Mouse (Mus musculus) embryonic facial prominence, embryonic 15.5 days (tissue): ENCODE results near the gene Mad1l1. TPM values are rescaled to one million over a fixed set of nuclear protein-coding genes. Genes with fewer than 3 reads are reported as not detected.
"Not testable (repeated sequence)": the region's sequence is repeated elsewhere in the genome, so short reads cannot be mapped to it uniquely, and the experiment has no call there.

ENCODE experiments used
- ATAC-seq: fragments of 200-750 bp; cut with Nextera tagmentation; 2 replicates; pipeline ENCODE4 v1.8.0; 2017; ENCODE audit warnings: low read depth, moderate TSS enrichment; ENCODE audit not compliant: insufficient number of reproducible peaks, low FRiP score, low TSS enrichment
- H3K27ac ChIP-seq: fragments of 300-500 bp; sonication (generic); replicated peaks from 2 replicates; pipeline ENCODE4 v1.5.1; 2015; ENCODE audit warnings: mild to moderate bottlenecking, inconsistent platforms
- H3K27me3 ChIP-seq: fragments of 300-500 bp; sonication (generic); 2 replicates; pipeline ENCODE4 v1.6.1; 2015; ENCODE audit warnings: inconsistent platforms
- H3K36me3 ChIP-seq: fragments of 300-500 bp; sonication (generic); 2 replicates; pipeline ENCODE4 v1.6.1; 2015; ENCODE audit warnings: mild to moderate bottlenecking, inconsistent platforms
- H3K4me1 ChIP-seq: fragments of 300-500 bp; sonication (generic); 2 replicates; pipeline ENCODE4 v1.6.1; 2015; ENCODE audit warnings: inconsistent platforms
- H3K4me2 ChIP-seq: fragments of 300-500 bp; sonication (generic); replicated peaks from 2 replicates; pipeline ENCODE4 v1.6.1; 2015; ENCODE audit warnings: mild to moderate bottlenecking, inconsistent platforms
- H3K4me3 ChIP-seq: fragments of 300-500 bp; sonication (generic); replicated peaks from 2 replicates; pipeline ENCODE4 v1.5.1; 2015; ENCODE audit warnings: mild to moderate bottlenecking, inconsistent platforms
- H3K9ac ChIP-seq: fragments of 300-500 bp; sonication (generic); 2 replicates; pipeline ENCODE4 v1.6.1; 2015; ENCODE audit warnings: inconsistent platforms
- H3K9me3 ChIP-seq: fragments of 300-500 bp; sonication (generic); replicated peaks from 2 replicates; pipeline ENCODE4 v1.6.1; 2016; ENCODE audit warnings: inconsistent platforms
- WGBS: fragments of 180-500 bp; shearing (Covaris S2); methylation state at CpG from one replicate; pipeline ENCODE4 v1.1.7; 2015; 5-methylcytosine and 5-hydroxymethylcytosine counted together
- polyA plus RNA-seq: library from polyadenylated mRNA; unstranded; fragments of >200 nt; fragmentation: Nextera tagmentation; extraction: Ambion mirVana; gene quantifications from 2 replicates; pipeline ENCODE4 v1.2.1, GENCODE M21; 2015

Gene Mad1l1
- 48.2 and 49.7 TPM in 2 replicates for polyA plus RNA-seq

- Histone ChIP-seq H3K9me3 (no peaks in the 10 kb centered on the region), H3K4me1 (peaks cover 23% of the 10 kb centered on the region), H3K9ac (peak within 1 kb of the TSS; percentile 100), H3K4me2 (peak within 1 kb of the TSS; percentile 71), H3K27ac (peak within 1 kb of the TSS; percentile 91), H3K27me3 (no peaks in the 10 kb centered on the region), H3K4me3 (peak within 1 kb of the TSS; percentile 94), H3K36me3 (peaks cover 4% of the 10 kb centered on the region; the same call in 1 of the 2 replicates)
- peak; percentile 86 for ATAC-seq
- WGBS = under 1% methylated on average over 53 of the region's 60 CpGs
Measured at GRCm38 (mm10) chr5:140321042-140321755, at the start of gene Mad1l1, which contains the start of gene Nudt1. TSS of gene Mad1l1 (minus strand) at chr5:140321552. TSS of gene Nudt1 (plus strand) at chr5:140321656.

- Histone ChIP-seq H3K4me2 (no peak overlapping the region), H3K36me3 (no peaks in the 10 kb centered on the region), H3K27ac (peak overlapping the region; percentile 69; the same call in 1 of the 2 replicates), H3K9ac (no peak overlapping the region), H3K27me3 (no peaks in the 10 kb centered on the region), H3K4me1 (0 out of 2 replicates have a peak, but pooled peaks cover 7% of the 10 kb centered on the region), H3K9me3 (no peaks in the 10 kb centered on the region), H3K4me3 (no peak overlapping the region)
- no peak for ATAC-seq
- 56% methylated on average over 6 of the region's 6 CpGs for WGBS
Measured at GRCm38 (mm10) chr5:140370446-140371254, 49.3 kb upstream of the Mad1l1 start.

DNA sequence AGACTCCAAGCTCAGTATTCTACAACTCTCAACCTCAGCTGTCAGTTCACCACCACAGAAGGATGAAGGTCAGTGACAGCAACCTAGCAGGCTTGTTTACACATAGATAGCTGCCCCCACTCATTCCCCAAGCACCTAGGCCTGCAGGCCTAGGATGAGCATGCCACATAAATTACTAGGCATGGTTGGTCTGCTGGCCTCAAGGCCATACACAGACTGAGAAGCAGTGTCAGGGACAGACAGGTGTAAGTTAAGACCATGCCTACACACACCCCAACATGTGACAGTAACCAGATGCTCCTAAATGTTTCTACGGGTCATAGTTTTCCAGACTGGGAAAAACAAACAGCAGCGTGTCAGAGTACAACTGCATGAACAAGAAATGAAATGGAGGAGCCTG lies 48.1 kb upstream of the Mad1l1 start:
- no peaks in the 10 kb centered on the region for H3K9me3 ChIP-seq
- 77% methylated on average over 2 of the region's 2 CpGs for WGBS
- H3K9ac ChIP-seq = no peak overlapping the region
- H3K4me2 ChIP-seq = no peak overlapping the region
- H3K4me3 ChIP-seq = no peak overlapping the region
- no peaks in the 10 kb centered on the region for H3K27me3 ChIP-seq
- no peak overlapping the region for H3K27ac ChIP-seq
- H3K36me3 ChIP-seq = no peaks in the 10 kb centered on the region
- 0 out of 2 replicates have a peak, but pooled peaks cover 7% of the 10 kb centered on the region for H3K4me1 ChIP-seq
- no peak for ATAC-seq

DNA sequence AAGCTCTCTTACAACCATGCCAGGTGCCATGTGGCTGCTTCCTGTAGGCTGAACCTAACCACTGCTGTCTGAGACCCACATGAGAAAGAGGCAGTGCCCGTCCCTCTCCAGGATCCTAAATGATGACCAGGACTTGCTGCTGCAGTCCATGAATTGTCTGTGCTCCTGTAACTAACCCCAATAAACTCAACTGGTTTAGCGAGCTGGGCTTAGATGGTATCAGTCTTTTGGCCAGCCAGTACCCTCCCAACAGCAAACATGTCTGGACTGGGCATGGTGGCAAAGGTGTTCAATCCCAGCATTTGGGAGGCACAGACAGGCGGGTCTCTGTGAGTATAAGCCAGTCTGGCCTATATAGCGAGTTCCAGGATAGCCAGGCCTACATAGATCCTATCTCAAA lies 47.6 kb upstream of the Mad1l1 start:
- Histone ChIP-seq H3K27me3 (no peaks in the 10 kb centered on the region), H3K27ac (no peak overlapping the region), H3K9me3 (no peaks in the 10 kb centered on the region), H3K9ac (no peak overlapping the region), H3K4me1 (0 out of 2 replicates have a peak, but pooled peaks cover 7% of the 10 kb centered on the region), H3K4me2 (no peak overlapping the region), H3K36me3 (no peaks in the 10 kb centered on the region), H3K4me3 (no peak overlapping the region)
- 90% methylated on average over 4 of the region's 4 CpGs for whole genome bisulfite sequencing
- ATAC-seq = no peak

GRCm38 (mm10) chr5:140368126-140368525 lies 46.8 kb upstream of the Mad1l1 start:
- H3K4me3 ChIP-seq, ATAC-seq, H3K4me2 ChIP-seq, H3K9me3 ChIP-seq, H3K27me3 ChIP-seq, H3K4me1 ChIP-seq, H3K36me3 ChIP-seq, H3K9ac ChIP-seq, H3K27ac ChIP-seq: not testable (repeated sequence)
- 85% methylated on average over 2 of the region's 2 CpGs for WGBS

DNA sequence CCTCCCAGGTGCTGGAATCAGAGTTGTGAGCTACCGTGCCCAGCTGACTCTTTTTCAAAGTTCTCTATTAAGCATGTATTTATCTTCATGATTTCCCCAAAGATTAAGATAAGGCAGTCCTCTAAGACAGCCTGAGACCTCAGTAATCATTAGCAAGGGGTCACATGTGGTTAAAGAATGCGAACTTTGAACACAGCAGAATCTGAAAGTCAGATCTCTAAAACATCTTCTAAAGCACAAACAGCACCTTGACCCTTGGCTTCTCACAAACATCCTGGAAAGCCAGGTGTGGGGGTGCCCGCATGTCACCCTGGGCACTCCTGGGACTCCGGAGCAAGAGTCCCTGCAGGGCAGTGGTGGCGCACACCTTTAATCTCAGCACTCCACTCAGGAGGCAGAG lies 43.1 kb upstream of the Mad1l1 start:
- no peak overlapping the region for H3K9ac ChIP-seq
- no peaks in the 10 kb centered on the region for H3K4me1 ChIP-seq
- no peak overlapping the region for H3K27ac ChIP-seq
- H3K27me3 ChIP-seq = no peaks in the 10 kb centered on the region
- WGBS = 94% methylated on average over 5 of the region's 5 CpGs
- H3K4me2 ChIP-seq = no peak overlapping the region
- no peaks in the 10 kb centered on the region for H3K36me3 ChIP-seq
- H3K4me3 ChIP-seq = no peak overlapping the region
- ATAC-seq = no peak
- no peaks in the 10 kb centered on the region for H3K9me3 ChIP-seq

DNA sequence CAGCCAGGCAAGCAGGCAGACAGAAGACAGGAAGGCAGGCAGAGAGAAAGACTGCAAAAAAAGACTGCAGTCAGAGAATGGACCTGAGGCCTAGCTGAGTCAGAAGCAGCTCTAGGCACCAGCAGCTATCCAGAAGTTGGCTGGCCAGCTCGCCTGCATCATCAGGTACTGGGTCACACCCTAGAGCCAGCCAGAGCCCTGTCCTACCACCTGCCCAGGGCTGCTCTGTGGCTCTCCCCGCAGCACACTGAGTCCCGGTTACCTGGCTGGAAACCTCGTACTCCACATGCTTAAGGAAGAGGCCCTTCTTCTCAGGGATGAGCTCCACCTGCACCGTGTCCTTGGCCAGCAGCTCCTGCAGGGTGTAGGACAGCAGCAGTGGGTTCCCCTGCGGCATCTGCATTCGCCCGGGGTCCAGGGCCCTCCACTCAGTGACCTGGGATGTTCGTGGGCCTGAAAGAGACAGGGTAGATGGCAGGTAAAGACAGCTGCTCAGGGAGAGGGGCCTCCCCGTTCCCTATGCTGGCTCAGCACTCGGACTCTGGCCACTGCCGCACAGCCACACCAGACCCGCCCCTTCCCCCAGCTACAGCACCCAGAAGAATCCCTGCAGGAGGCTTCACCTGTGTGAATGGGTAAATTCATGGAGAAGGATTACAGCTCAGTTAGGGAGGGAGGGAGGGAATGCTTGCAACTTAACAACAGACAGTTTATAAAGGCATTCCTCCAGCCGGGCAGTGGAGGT lies 38.8 kb upstream of the Mad1l1 start:
- Histone ChIP-seq H3K4me3 (no peak overlapping the region), H3K4me2 (no peak overlapping the region), H3K4me1 (no peaks in the 10 kb centered on the region), H3K9me3 (no peaks in the 10 kb centered on the region), H3K27me3 (no peaks in the 10 kb centered on the region), H3K27ac (no peak overlapping the region), H3K36me3 (peaks cover 31% of the 10 kb centered on the region), H3K9ac (no peak overlapping the region)
- ATAC-seq = 0 out of 2 replicates have a peak, but pooled peaks have one; percentile 34
- 74% methylated on average over 14 of the region's 14 CpGs for WGBS

- Histone ChIP-seq H3K9ac (no peak overlapping the region), H3K27ac (no peak overlapping the region), H3K4me2 (no peak overlapping the region), H3K4me1 (no peaks in the 10 kb centered on the region), H3K9me3 (no peaks in the 10 kb centered on the region), H3K36me3 (peaks cover 51% of the 10 kb centered on the region), H3K27me3 (no peaks in the 10 kb centered on the region), H3K4me3 (no peak overlapping the region)
- no peak for ATAC-seq
- 81% methylated on average over 3 of the region's 3 CpGs for WGBS
Measured at GRCm38 (mm10) chr5:140357466-140357865, 36.1 kb upstream of the Mad1l1 start.

- no peak for ATAC-seq
- Histone ChIP-seq H3K4me3 (no peak overlapping the region), H3K9me3 (no peaks in the 10 kb centered on the region), H3K27ac (no peak overlapping the region), H3K9ac (no peak overlapping the region), H3K4me1 (no peaks in the 10 kb centered on the region), H3K4me2 (no peak overlapping the region), H3K27me3 (no peaks in the 10 kb centered on the region), H3K36me3 (peaks cover 66% of the 10 kb centered on the region)
- 90% methylated on average over 11 of the region's 11 CpGs for WGBS
Measured at GRCm38 (mm10) chr5:140355934-140356333, 34.6 kb upstream of the Mad1l1 start.

DNA sequence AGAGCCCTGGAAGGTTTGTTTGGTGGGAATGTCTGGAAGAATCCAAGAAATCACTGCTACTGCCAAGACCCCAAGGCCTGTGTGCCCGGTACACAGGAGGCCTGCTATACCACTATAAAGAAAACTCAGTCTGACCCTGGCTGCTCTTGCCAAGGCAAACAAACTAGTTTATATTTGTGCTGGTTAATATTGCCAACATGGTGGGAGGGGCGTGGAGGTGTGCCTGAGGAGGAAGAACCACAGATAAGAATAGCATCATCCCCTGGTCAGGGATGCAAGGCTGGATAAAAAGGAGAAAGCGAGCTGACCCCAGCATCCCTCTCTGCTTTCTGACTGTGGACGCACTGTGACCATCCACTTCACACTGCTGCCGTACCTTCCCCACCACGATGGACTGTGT lies 31.0 kb upstream of the Mad1l1 start:
- WGBS = 89% methylated on average over 6 of the region's 6 CpGs
- Histone ChIP-seq H3K9ac (no peak overlapping the region), H3K4me3 (no peak overlapping the region), H3K36me3 (peaks cover 60% of the 10 kb centered on the region), H3K4me2 (no peak overlapping the region), H3K27ac (no peak overlapping the region), H3K9me3 (no peaks in the 10 kb centered on the region), H3K4me1 (no peaks in the 10 kb centered on the region), H3K27me3 (no peaks in the 10 kb centered on the region)
- ATAC-seq = no peak
